Mouse (Mus musculus) bone marrow, adult 2 months (tissue): ENCODE measurements at regions not wholly inside any gene's neighbourhood (a gene's known extent, or its start where the extent isn't known, plus 50 kb on each side); places are given as distances from the start of the nearest gene placed in this dataset.

Experiments
- CTCF ChIP-seq: fragments of 200-500 bp; IDR thresholded peaks from 2 replicates; pipeline ENCODE4 v1.5.1; 2011; ENCODE audit warnings: low read length, control low read depth; ENCODE audit not compliant: control insufficient read depth, insufficient read depth
- POLR2A ChIP-seq: fragments of 200-500 bp; IDR thresholded peaks from 2 replicates; pipeline ENCODE4 v1.6.1; 2011; ENCODE audit warnings: low read depth, mild to moderate bottlenecking, control low read depth, low read length, borderline replicate concordance; ENCODE audit not compliant: control insufficient read depth

DNA sequence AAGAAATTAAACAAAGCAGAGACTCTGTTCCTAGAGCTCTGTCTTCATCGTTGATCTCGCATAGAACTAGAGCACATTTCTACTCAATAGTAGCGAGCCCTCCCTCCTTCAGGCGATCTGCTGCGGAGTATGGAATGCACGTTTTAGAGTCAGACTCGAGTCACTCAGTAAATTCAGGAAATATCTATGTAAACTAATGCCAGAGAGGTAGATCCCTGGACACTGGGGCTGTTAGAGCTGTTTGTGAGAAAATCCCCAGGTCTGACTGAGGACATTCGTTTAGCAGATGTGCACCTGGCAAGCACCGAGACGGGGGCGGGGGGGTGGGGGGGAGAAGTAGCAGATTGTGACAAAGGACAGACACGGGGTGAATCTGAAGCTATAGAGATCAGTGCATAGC is 226.0 kb upstream of the Dkk2 start:
- TF ChIP-seq CTCF (no peak), POLR2A (no peak)
